Mouse (Mus musculus) CD4-positive, CD25-positive, alpha-beta regulatory T cell, adult 4 months (primary cell): ENCODE measurements around the gene Mrap. TPM values are rescaled to one million over a fixed set of nuclear protein-coding genes. Genes with fewer than 3 reads are reported as not detected.

ENCODE experiments used
- ATAC-seq: one replicate; pipeline ENCODE4 v1.8.0; 2017
- polyA plus RNA-seq, 2 experiments: library from polyadenylated mRNA; unstranded; fragments of 100-300 nt; shearing (Covaris generic); gene quantifications; one replicate each; pipeline ENCODE4 v1.2.1; 2017

The Mrap gene
- polyA plus RNA-seq, 2 experiments from 2014 or later: not detected

DNA sequence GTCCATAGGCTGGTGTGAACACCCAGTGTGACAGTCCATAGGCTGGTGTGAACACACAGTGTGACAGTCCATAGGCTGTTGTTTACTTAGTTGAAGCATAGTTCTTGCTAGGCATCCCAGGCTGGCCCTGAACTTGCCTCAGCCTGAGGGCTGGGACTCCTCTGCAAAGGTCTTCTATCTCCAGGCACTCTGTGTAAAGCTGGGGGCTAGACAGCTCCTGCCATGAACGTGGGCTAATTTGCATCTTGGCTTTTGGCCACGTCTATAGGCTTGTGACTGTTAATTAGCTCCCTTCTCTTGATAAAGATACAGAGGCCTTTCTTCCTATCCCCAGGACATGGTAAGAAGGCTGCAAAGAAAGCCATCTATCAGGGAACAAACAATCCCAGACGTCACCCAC, 21.3 kb downstream of the Mrap start:
- ATAC-seq: no peak

DNA sequence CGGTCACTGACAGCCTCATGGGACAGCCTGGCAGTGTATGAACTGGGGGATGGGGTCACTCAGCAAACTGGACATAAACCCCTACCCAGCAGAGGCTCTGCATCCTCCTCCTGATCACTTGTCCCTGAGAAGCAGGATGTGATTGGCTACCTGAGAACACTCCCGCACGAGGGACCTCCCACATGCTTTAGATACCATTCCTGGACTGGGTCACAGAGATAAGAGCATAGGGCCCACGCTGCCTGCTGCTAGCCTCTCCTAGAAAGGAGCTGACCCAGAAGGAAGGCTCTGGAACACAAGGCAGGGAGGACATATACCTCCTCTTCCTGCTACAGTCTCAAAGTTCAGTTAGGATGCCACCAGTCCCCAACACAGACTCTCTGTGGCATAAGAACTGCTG, 22.5 kb downstream of the Mrap start:
- ATAC-seq: no peak

DNA sequence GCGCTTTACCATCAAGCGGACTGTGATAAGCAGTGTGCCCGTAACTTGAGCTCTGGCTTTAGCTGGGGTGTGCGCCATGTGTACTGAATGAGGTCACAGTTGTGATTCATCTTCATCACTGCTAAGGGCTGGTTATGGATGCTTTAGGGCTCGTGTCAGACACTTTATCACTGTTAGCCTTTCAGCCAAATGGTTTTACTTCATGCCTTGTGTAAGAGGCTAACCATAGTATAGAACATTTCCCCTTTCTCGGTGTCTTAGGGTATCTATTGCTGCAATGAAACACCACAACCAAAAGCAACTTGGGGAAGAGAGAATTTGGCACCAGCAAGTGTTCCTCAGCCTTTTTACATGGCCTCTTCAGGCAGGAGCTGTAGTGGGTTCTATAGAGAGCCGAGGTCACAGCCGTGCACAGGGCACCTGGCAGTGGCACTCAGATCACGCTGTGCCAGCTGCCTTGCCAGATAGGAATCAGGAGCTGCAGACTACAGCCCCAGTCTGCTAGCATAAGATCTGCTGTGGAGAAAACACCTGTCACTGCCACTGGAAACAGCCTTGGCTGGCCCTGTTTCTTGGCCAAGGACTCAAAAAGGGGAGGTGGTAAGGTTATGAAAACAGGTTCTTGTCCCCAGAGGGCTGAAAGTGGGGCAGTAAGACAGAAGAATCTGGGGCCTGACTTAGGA, 27.3 kb downstream of the Mrap start:
- ATAC-seq: no peak

GRCm38 (mm10) chr16:90766919-90767454, 29.0 kb downstream of the Mrap start:
- ATAC-seq: no peak

GRCm38 (mm10) chr16:90774216-90774615, 36.2 kb downstream of the Mrap start:
- no peak for ATAC-seq

GRCm38 (mm10) chr16:90774646-90775045, 36.6 kb downstream of the Mrap start:
- no peak for ATAC-seq

DNA sequence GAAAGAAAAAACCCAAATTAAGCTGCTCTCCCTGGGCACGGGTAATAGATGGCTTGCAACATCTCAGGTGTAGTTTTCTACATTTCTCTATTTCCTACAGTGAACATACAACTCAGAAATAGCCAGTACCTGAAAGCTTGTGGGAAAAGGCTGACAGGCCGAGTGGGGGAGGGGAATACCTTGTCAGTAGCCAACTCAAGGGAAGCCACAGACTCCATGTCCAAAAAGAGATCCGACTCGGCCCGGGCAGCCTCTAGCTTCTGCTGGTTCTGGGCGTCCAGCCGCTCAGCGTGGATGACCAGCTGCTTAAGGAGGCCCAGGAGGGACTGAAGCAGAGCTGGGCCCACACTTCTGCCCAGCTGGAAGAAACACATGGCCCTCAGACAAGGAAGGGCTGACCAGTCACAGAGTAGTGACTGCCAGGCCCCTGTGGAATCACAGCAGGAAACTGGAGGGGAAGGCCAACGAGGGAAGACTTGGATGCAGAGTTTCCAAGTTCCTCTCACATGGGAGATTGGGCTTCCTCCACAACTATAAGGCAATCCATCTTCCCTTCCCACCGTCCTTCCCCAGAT, 38.0 kb downstream of the Mrap start:
- no peak for ATAC-seq

GRCm38 (mm10) chr16:90779783-90780182, 41.8 kb downstream of the Mrap start:
- ATAC-seq: no peak

GRCm38 (mm10) chr16:90783302-90783701, 45.3 kb downstream of the Mrap start:
- no peak for ATAC-seq

- no peak for ATAC-seq
Observed at GRCm38 (mm10) chr16:90785257-90785656, 47.2 kb downstream of the Mrap start.

- ATAC-seq: no peak
Observed at GRCm38 (mm10) chr16:90788580-90788979, 50.6 kb downstream of the Mrap start.

- no peak for ATAC-seq
Observed at GRCm38 (mm10) chr16:90790946-90791345, 52.9 kb downstream of the Mrap start.

- ATAC-seq: no peak
Observed at GRCm38 (mm10) chr16:90792066-90792465, 54.1 kb downstream of the Mrap start.

GRCm38 (mm10) chr16:90792500-90792899, 54.5 kb downstream of the Mrap start:
- ATAC-seq: no peak

DNA sequence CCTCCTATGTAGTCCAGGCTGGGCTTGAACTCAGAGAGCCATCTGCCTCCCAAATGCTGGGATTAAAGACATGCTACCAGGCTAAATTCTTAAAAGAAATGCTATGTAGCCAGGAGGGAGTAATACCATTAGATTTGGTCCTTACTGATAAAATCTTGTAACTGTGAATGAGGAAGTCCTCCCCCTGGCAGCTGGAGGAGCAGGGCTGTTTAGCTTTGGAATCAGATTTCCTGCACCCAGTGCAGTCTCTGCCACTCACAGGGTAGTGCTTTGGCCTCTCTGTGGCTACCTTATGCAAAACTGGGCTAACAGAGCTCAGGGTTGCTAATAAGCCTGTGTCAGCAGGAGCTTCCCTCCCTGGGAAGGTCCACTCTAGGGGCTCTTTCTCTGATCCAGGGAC, 56.7 kb downstream of the Mrap start:
- ATAC-seq: no peak

DNA sequence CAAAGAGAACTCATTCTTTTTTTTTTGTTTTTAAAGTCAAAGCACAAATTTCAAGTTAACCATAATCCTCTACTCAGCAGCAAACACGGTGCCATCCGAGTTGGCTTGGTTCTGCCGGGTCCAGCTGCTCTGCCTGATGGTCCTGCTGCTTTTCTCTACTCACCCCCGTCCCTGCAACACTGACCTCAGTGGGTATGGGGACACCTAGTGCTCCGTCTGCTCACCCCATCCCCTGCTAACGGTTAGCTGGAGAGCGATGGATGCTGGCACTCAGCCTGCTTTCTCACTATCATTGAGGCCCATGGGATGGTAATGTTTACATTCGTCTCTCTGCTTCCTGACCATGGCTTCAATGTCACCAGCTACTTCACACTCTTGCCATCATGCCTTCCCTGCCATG, 60.4 kb downstream of the Mrap start:
- no peak for ATAC-seq

- no peak for ATAC-seq
Observed at GRCm38 (mm10) chr16:90798848-90799247, 60.8 kb downstream of the Mrap start.

Other genes with a start within 250 kb of the Mrap start
- 10 to 100 TPM; 42.7 to 46.5 TPM for gene Mis18a, start 10.8 kb upstream of the Mrap start, polyA plus RNA-seq
- gene Urb1, start 72.2 kb downstream of the Mrap start, polyA plus RNA-seq: 1 to 10 TPM; 3.5 to 4.2 TPM
- not detected for gene Eva1c, start 88.5 kb downstream of the Mrap start, polyA plus RNA-seq
- gene Cfap298, start 196.9 kb downstream of the Mrap start, polyA plus RNA-seq: 10 to 100 TPM; 20.2 to 22.6 TPM